Mouse (Mus musculus) gastrocnemius, postnatal 25 days (tissue): ENCODE results near the gene Bckdhb. TPM values are rescaled to one million over a fixed set of nuclear protein-coding genes. Genes with fewer than 3 reads are reported as not detected.

Experiments
- DNase-seq: peaks from one replicate; pipeline ENCODE4 v3.0.0; 2022
- total RNA-seq, 2 experiments: library from RNA; stranded (reverse); gene quantifications; 1 replicate in 1 of 2; 2 replicates in 1 of 2; pipeline ENCODE4 v1.2.3; 2021

The Bckdhb gene
- total RNA-seq, 2 experiments from 2014 or later: 32.9 to 37.9 TPM

DNA sequence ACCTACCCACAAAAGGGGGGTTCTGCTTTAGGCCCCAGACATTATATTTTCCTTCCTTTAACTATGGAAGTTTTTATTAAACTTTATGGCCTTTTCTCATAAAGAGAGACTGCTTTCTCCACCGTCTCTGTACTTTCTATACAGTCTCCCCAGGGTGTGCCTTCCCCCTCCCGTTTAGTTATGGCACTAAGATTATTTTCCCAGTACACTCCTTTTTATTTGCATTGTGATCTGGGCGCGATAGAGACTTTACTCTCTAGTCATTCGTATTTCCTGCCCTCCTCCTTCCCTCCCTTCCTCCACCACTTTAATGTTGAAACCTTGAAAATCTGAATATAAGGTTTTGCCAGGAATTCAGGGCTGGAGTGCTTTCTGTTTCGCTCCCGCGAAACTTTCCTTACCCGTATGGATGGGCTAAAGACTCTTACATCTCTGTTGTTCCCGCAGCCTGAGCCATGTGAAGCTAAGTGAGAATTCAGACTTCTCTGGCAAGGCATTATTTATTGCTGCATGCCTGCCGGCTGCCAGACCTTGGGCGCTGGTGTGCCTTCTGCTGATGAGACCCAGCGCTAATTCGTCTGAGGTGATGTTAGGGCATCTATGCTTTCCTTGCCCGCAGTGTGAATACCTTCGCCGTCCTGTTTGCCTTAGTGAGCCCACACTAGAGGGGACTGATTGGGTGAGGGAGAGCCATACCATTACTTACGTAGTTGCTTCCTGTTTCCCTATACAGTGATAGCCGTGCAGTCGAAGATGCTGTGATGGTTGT lies 182.3 kb downstream of the Bckdhb start:
- DNase-seq: no peak

GRCm38 (mm10) chr9:84108534-84108933 lies 183.6 kb downstream of the Bckdhb start:
- DNase-seq: no peak

DNA sequence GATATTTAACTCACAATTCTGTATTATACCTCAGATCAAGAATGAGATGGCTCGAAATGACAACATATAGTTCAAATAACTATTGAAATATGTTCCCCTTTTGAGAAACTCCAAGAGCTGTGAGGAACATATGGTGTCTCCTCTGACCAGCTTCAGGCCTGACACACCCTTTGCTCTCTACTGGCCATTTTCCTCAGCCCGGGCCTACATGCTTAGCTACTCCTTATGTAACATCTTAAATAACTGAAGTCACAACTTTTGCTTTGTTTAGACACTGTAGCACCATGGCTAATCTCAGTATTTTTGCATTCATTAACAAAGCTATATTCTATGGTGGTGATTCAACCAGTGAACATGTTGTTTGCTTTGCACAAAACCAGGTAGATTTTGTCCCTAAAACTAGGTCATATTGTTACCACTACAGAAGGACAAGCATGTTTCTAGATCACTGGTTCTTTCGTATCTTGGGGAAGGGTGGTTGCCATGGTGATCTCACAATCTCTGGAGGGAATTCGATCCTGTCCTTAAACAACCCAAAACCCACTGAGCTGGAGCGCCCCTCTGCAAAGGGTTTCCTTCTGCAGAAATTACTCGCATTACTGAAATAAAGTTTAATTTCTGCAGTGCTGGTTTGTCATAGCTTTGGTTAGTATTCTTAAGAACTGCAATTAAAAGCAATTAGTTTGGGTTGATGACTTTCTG lies 185.0 kb downstream of the Bckdhb start:
- no peak for DNase-seq

DNA sequence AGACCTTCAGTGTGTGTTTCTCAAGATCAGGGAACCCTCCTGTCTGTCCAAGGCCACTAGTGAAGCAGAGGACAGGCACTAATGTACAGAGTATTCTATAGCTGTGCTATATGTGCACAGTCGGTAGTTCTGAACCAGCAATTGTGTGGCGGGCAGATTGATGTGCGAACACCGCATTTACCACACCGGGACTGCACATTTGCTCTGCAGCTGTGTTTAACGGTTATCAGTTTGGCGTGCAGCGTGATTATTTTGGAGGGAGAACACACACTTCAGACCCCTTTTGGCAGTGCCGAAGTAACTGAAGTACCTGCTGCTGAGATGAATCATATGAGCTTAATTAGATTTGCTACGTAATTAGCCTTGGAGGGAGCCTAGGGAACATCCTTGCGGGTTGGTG lies 185.7 kb downstream of the Bckdhb start:
- no peak for DNase-seq

DNA sequence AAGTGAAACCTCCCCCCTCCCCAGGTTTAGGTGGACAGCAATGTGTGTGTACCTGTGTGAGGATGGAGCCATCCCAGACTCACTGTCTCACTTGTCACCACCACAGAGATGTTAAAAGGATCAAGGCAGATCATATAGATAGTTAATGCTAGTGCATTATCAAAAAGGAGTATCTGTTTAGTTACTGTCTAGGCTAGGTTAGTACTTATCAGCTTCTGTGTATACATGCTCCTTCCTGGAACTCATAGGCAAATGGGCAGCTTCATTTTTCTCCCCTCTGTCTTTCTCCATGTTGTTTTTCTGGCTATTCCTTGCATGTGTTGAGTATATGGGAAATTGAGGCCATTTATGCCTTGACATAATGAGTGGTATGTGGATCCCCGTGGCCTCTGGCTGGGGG lies 187.4 kb downstream of the Bckdhb start:
- no peak for DNase-seq

DNA sequence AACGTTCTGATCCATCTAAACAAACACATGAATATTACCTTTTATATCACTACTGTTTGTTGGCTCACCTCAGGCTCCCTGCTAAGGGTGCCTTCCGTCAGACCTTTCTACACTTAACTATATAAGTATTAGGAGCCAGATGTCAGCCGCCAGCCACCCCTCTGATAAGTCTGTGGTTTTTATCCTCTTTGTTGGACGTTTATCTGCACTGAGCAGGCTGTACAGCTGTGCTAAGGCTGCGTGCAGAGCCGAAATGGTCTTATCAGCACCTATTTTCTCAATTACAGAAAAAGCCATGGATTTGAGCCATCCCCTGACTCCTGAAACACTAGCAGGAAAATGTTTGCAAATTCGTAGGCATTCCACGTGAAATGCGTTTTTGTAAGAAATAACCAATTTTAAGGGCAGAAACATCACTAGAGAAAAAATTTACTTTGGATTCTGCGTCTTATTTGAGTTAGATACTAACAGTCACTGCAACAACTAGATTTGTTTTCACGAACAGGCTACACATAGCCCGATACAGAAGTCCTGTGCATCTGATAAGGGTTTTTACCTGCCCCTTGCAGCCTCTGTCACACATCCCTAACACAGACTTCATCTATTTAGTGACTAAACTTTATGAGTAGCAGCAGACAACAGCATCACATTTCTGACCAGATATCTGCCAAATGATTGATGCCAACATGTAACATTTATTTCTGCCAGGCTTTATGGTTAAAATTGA lies 188.1 kb downstream of the Bckdhb start:
- no peak for DNase-seq

- no peak for DNase-seq
These were observed 189.3 kb downstream of the Bckdhb start for GRCm38 (mm10) chr9:84114254-84114653.

GRCm38 (mm10) chr9:84117337-84117736 lies 192.4 kb downstream of the Bckdhb start:
- DNase-seq: no peak

GRCm38 (mm10) chr9:84124996-84125395 lies 200.1 kb downstream of the Bckdhb start:
- no peak for DNase-seq

GRCm38 (mm10) chr9:84130338-84130737 lies 205.4 kb downstream of the Bckdhb start:
- no peak for DNase-seq

- DNase-seq: no peak
These were observed 210.1 kb downstream of the Bckdhb start for GRCm38 (mm10) chr9:84135062-84135461.

GRCm38 (mm10) chr9:84137192-84137591 lies 212.2 kb downstream of the Bckdhb start:
- DNase-seq: no peak

- no peak for DNase-seq
These were observed 223.2 kb downstream of the Bckdhb start for GRCm38 (mm10) chr9:84148124-84148523.

Other genes with a start within 250 kb of the Bckdhb start
- gene Elovl4, start 118.9 kb upstream of the Bckdhb start, total RNA-seq: under 1 TPM; 0.16 to 0.20 TPM
- under 1 TPM; 0.10 to 0.48 TPM for gene Ttk, start 90.5 kb upstream of the Bckdhb start, total RNA-seq